ENCODE assay signal across 8 mouse cellular contexts in genomic region chr1:36244058-36244827, GRCm38 (mm10). TPM values are rescaled to one million over a fixed set of nuclear protein-coding genes. Genes with fewer than 3 reads are reported as not detected.
DNase-seq lines count a peak whose midpoint lies in the region; ATAC-seq and TF ChIP-seq lines count a peak whose summit lies in the region.

Uggt1 (minus strand) TSS chr1:36244720.

- peak within 1 kb of the TSS; percentile 89 for H3K9ac ChIP-seq in hindbrain, embryonic 13.5 days

- peak; percentile 88 for ATAC-seq in Patski
- ATAC-seq in hindbrain, embryonic 13.5 days (ENCODE audit: low FRiP score): peak; percentile 97

- H3K27ac ChIP-seq in hindbrain, embryonic 13.5 days: peak within 1 kb of the TSS; percentile 88

- 2% methylated on average over 49 of the region's 49 CpGs for WGBS in hindbrain, embryonic 13.5 days

- peak within 1 kb of the TSS; percentile 93 for H3K4me3 ChIP-seq in hindbrain, embryonic 13.5 days

- no peaks in the 10 kb centered on the region for H3K9me3 ChIP-seq in hindbrain, embryonic 13.5 days

- peaks cover 36% of the 10 kb centered on the region for H3K4me1 ChIP-seq in hindbrain, embryonic 13.5 days (replicated peaks)

- POLR2A ChIA-PET in Patski (lab: Charles Lee): interaction anchor here (0.7 kb wide), 3 partner anchors 145 to 549 kb away, joined by 3 to 4 read pairs (median 4); no protein-coding TSS in a partner anchor

- peak within 1 kb of the TSS; percentile 72 for H3K4me2 ChIP-seq in hindbrain, embryonic 13.5 days

- no peaks in the 10 kb centered on the region for H3K27me3 ChIP-seq in Patski
- no peaks in the 10 kb centered on the region for H3K27me3 ChIP-seq in hindbrain, embryonic 13.5 days

- TF ChIP-seq CTCF in Patski (IDR thresholded peaks at IDR 0.05): no peak

- DNase-seq in Patski (ENCODE audit: low read depth, low spot score): peak; percentile 63
- peak; percentile 93 to 94 for DNase-seq in cerebellum, postnatal 14 days
- peak; percentile 88 to 90 for DNase-seq in frontal cortex, postnatal 14 days (ENCODE audit: low spot score in 2 of 2)
- DNase-seq in layer of hippocampus, postnatal 25 days (ENCODE audit: extremely low spot score in 1 of 2, low spot score in 1 of 2): peak; percentile 79 to 82
- DNase-seq in lung, postnatal 25 days (ENCODE audit: low spot score): peak; percentile 96
- DNase-seq in retina, embryonic 14.5 days (ENCODE audit: low spot score): peak; percentile 97
- DNase-seq in thymus, postnatal 4 days: peak; percentile 91

- in situ Hi-C loops in Patski (cut with MboI; ENCODE audit: low pct_unique_long_range_greater_than_20kb): no loop called here

- H3K36me3 ChIP-seq in hindbrain, embryonic 13.5 days: no peaks in the 10 kb centered on the region

- CTCF ChIA-PET in Patski (lab: Charles Lee): interaction anchor here (1.2 to 4.2 kb wide), 6 partner anchors 9 to 33 kb away, joined by 3 to 19 read pairs (median 4); no protein-coding TSS in a partner anchor

RNA-seq across cellular contexts. Expression of gene Uggt1, which starts in this region (rescaled TPM):
- polyA plus RNA-seq in Patski (2021): 77.3 TPM
- polyA plus RNA-seq in hindbrain, embryonic 13.5 days (2015; fragmentation: Nextera tagmentation; extraction: Ambion mirVana): 44.6 and 45.3 TPM in 2 replicates
- 10 to 100 TPM; 36.0 to 40.5 TPM for total RNA-seq in layer of hippocampus, postnatal 25 days (2021)

Comparison
In these comparisons a context has a peak if more than half of its experiments do, and no peak if none do; other contexts are left out.
1. Peak in every context shown above with its lines: DNase-seq, ATAC-seq, H3K4me3 ChIP-seq and H3K27ac ChIP-seq.